Mouse (Mus musculus) activated CD4-positive, CD25-positive, alpha-beta regulatory T cell, adult 4 months (primary cell): Measurements from ENCODE around the gene Ankrd52. TPM values are rescaled to one million over a fixed set of nuclear protein-coding genes. Genes with fewer than 3 reads are reported as not detected.

Experiments used
- ATAC-seq: one replicate; pipeline ENCODE4 v1.8.0; 2017
- polyA plus RNA-seq, 2 experiments: library from polyadenylated mRNA; unstranded; fragments of 100-300 nt; shearing (Covaris generic); gene quantifications; one replicate each; pipeline ENCODE4 v1.2.1; 2017

The Ankrd52 gene
- polyA plus RNA-seq, 2 experiments from 2014 or later = 2.6 to 4.5 TPM

GRCm38 (mm10) chr10:128370021-128370420 lies 6.9 kb upstream of the Ankrd52 start:
- no peak for ATAC-seq

DNA sequence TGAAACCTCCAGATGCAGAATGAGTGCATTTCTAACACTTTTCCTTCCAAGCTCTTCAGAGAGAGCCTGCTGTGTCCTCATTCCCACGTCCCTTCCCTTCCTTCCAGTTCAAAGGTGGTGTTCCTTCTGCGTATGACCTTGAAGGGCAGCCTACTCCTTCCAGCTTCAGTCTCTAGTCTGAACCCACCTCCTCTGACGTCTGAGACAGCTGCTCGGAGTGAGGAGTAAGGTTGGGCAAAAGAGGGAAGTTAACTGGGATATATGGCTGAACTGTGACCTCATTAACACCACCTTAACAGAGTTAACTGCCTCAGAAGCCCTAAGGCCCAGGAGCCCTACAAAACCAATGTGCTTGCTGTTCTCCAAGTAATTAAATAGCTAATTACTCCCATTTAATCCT lies 6.3 kb upstream of the Ankrd52 start:
- ATAC-seq = no peak

DNA sequence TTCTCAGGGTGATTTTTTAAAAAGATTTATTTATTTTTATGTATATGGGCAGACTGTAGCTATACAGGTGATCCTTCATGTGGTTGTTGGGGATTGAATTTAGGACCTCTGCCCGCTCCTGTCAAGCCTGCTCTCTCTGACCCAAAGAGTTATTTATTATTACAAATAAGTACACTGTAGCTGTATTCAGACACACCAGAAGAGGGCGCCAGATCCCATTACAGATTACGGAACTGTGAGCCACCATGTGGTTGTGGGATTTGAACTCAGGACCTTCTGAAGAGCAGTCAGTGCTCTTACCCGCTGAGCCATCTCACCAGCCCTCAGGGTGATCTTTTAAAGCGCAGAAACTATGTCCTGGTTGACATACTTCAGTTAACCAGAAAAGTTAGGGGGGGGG lies 4.8 kb upstream of the Ankrd52 start:
- ATAC-seq = no peak

- no peak for ATAC-seq
These were observed 3.7 kb upstream of the Ankrd52 start for GRCm38 (mm10) chr10:128372989-128373748.

DNA sequence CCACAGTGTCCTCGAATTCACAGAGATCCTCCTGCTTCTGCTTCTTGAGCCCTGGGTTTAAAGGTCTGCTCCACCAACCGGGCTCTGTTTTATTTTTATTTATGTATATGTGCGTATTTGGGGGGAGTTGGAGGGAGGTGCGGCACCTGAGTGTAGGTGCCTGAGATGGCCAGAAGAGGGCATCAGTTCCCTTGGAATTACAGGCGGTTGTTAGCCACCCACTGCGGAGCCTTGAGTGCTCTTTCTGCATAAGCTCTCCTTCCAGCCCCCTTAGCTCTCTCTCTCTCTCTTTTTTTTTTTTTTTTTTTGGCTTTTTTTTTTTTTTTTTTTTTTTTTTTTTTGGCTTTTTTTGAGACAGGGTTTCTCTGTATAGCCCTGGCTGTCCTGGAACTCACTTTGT lies 2.5 kb upstream of the Ankrd52 start:
- ATAC-seq = no peak

DNA sequence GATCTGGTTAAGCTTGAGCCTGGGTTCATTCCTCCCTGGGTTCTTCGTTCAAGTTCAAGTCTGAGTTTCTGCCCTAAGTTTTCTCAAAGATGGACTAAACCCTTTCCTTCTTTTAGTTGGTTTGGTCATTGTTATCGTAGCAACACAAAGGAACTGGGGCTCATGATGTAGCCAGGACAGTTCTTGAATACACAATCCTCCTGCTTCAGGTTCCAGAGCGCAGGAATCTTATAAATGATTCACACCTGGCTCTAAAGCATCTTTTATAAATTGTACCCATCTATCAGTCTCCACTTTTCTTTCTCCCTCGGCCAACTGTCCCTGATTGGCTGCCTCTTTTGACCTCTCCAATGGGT lies 838 bp upstream of the Ankrd52 start:
- no peak for ATAC-seq

GRCm38 (mm10) chr10:128377222-128377939 lies 466 bp downstream of the Ankrd52 start:
- ATAC-seq = peak; percentile 24

- ATAC-seq = no peak
These were observed 1.1 kb downstream of the Ankrd52 start for GRCm38 (mm10) chr10:128377940-128378448.

DNA sequence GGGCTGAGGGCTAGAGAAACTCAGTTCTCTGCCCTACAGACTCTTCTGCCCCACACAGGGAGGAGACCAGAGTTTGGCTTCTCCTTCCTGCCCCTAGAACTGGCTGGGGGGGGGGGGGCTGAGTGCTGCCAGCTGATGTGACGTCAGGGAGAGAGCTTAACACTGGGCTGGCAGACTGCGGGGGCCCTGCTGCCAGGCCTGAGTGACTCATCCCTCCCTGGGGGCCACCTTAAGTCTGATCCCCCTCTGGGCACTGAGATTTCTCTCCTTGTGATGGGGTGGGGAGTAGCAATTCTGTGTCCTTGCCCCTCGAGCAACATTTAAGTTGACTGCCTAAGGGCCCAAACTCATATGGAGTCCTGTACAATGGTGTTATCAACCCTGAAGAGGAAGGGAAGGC lies 1.5 kb downstream of the Ankrd52 start:
- no peak for ATAC-seq

DNA sequence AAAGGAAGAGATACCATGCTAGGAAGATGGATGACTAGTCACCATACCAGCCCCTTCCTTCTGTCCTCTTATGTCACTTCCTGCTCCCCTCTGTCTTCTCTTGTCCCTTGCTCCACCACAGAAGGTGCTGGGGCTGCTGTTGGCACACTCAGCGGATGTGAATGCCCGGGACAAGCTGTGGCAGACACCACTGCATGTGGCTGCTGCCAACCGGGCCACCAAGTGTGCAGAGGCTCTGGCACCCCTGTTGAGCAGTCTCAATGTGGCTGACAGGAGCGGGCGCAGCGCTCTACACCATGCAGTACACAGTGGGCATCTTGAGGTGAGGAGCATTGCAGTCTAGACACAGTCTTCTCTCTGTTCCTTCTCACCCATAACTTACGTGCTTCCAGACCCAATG lies 2.3 kb downstream of the Ankrd52 start:
- ATAC-seq = no peak

- no peak for ATAC-seq
These were observed 3.6 kb downstream of the Ankrd52 start for GRCm38 (mm10) chr10:128380565-128380964.

DNA sequence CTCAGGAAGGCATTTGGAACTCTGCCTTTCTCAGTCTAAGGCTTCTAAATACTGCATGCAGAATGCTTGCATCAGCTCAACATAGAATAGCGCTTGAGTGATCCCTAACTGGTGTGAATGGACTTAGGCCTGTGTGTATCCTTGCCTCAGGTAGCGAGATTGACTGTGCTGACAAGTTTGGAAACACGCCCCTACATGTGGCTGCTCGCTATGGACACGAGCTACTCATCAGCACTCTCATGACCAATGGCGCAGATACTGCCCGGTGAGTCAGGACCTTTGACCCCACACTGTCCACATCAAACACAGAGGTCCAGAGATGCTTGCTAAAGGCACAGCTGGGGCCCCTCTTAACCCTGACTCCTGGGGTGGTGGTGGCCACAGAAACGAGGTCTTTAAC lies 5.6 kb downstream of the Ankrd52 start:
- ATAC-seq = no peak

- ATAC-seq = no peak
These were observed 9.0 kb downstream of the Ankrd52 start for GRCm38 (mm10) chr10:128385902-128386301.

GRCm38 (mm10) chr10:128388941-128389340 lies 12.0 kb downstream of the Ankrd52 start:
- ATAC-seq = no peak

GRCm38 (mm10) chr10:128389570-128389969 lies 12.7 kb downstream of the Ankrd52 start:
- ATAC-seq = no peak

- no peak for ATAC-seq
These were observed 13.5 kb downstream of the Ankrd52 start for GRCm38 (mm10) chr10:128390366-128390765.

GRCm38 (mm10) chr10:128391850-128392249 lies 14.9 kb downstream of the Ankrd52 start:
- no peak for ATAC-seq

DNA sequence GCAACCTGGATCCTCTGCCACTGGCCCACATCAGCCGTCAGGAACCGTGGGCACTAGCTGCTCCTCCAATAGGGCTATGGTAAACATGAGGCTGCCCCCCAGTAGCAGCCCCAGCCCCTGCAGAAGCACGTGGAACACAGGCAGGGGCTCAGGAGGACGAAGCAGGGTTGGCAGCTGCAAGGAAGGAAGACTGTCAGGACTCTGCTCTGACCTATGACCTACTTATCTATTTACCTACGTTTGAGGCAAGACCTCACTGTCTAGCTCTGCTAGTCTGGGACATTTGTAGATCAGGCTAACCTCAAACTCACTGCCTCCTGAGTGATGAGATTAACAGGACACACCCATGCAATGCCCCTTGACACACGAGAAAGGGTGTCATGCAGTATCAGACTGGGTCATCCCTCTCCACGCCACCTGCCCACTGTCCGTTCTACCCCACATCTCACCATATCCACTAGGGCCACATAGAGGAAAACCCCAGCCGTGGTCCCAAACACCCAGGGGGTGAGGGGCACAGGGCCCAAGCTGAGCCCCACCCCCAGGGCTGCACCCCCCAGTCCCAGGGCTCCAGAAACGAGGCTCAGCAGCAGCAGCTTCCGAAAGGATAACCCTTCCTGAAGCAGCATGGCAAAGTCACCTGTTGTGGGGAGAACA lies 19.2 kb downstream of the Ankrd52 start:
- ATAC-seq = no peak

- no peak for ATAC-seq
These were observed 19.9 kb downstream of the Ankrd52 start for GRCm38 (mm10) chr10:128396716-128397264.

DNA sequence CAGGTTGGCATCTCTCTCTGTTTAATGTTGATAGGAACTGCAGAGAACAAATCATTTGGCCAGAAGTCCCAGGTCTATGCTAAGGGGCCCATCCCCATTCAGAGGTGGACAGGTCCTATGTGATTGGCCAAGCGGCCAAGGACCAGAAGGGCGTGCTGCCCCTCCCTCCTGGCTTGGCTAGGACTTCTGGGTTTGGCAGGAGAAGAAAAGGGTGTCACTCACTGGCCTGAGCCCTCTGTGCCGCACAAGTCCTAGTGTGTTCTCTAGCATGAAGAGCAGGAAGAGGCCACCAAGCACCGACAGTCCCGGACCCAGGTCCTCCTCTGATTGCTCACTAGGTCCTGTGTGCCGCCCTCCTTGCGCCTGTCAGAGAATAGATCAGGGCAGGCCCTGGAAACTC lies 20.6 kb downstream of the Ankrd52 start:
- no peak for ATAC-seq

DNA sequence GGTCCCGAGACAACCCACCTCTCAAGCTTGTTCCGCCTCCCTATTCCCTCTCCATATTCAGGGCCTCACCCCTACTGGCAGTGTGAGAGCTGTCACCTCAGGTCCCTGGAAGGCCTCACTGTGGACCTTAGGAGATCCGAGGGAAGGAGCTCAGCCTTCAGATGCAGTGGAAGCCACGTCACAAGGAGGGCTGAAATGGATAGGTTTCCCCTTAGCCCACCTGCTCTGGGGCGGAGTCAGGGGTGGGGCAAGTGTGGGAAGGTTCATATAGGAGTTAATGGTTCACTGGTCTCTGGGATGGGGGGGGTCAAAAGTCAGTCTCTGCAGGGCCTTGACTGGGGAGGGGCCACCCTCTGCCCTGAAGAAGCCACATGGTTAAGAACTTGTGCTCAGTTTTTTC lies 23.4 kb downstream of the Ankrd52 start:
- ATAC-seq = no peak

- no peak for ATAC-seq
These were observed 24.1 kb downstream of the Ankrd52 start, which contains the start of gene Slc39a5 for GRCm38 (mm10) chr10:128401056-128401455. Gene Slc39a5, minus strand, starts transcription at chr10:128401229.

- ATAC-seq = no peak
These were observed 24.7 kb downstream of the Ankrd52 start for GRCm38 (mm10) chr10:128401638-128402037.
